Mouse (Mus musculus) spleen, postnatal 4 days (tissue): ENCODE data around the gene Pik3ca.
A peak's percentile ranks its signal among the peaks of the same experiment; 100 is the strongest.

Experiments used
- DNase-seq, 2 experiments: peaks; one replicate each; pipeline ENCODE4 v3.0.0; 2022; ENCODE audit warnings: low spot score in 2 of 2

Gene Pik3ca

GRCm38 (mm10) chr3:32397461-32398174 lies at the start of gene Pik3ca:
Pik3ca (plus strand) TSS chr3:32397671.
- peak; percentile 66 to 86 for DNase-seq

- DNase-seq = no peak
Measured at GRCm38 (mm10) chr3:32347881-32348280, 49.6 kb upstream of the Pik3ca start.

GRCm38 (mm10) chr3:32361221-32361620 lies 36.2 kb upstream of the Pik3ca start:
- DNase-seq = no peak

- no peak for DNase-seq
Measured at GRCm38 (mm10) chr3:32364195-32364594, 33.3 kb upstream of the Pik3ca start.

- DNase-seq = no peak
Measured at GRCm38 (mm10) chr3:32364841-32365545, 32.5 kb upstream of the Pik3ca start.

- DNase-seq = peak; percentile 77 to 89
Measured at GRCm38 (mm10) chr3:32365546-32366245, 31.8 kb upstream of the Pik3ca start, which contains the start of gene Zmat3. Zmat3 (minus strand) TSS chr3:32366014.

- no peak for DNase-seq
Measured at GRCm38 (mm10) chr3:32366246-32366734, 31.2 kb upstream of the Pik3ca start.

GRCm38 (mm10) chr3:32367516-32367915 lies 30.0 kb upstream of the Pik3ca start:
- DNase-seq = no peak

GRCm38 (mm10) chr3:32371957-32372356 lies 25.5 kb upstream of the Pik3ca start:
- peak; percentile 19 to 61 for DNase-seq

- no peak for DNase-seq
Measured at GRCm38 (mm10) chr3:32372470-32372869, 25.0 kb upstream of the Pik3ca start.

GRCm38 (mm10) chr3:32373236-32373635 lies 24.2 kb upstream of the Pik3ca start:
- no peak for DNase-seq

GRCm38 (mm10) chr3:32379891-32380290 lies 17.6 kb upstream of the Pik3ca start:
- peak in 1 of 2 experiments; percentile 22 for DNase-seq

- DNase-seq = no peak
Measured at GRCm38 (mm10) chr3:32381556-32381955, 15.9 kb upstream of the Pik3ca start.

- no peak for DNase-seq
Measured at GRCm38 (mm10) chr3:32392841-32393240, 4.6 kb upstream of the Pik3ca start.

- no peak for DNase-seq
Measured at GRCm38 (mm10) chr3:32393986-32394385, 3.5 kb upstream of the Pik3ca start.

- DNase-seq = peak; percentile 30 to 76
Measured at GRCm38 (mm10) chr3:32395771-32396551, 1.5 kb upstream of the Pik3ca start.

- peak; percentile 94 to 96 for DNase-seq
Measured at GRCm38 (mm10) chr3:32396794-32397460, 544 bp upstream of the Pik3ca start.

GRCm38 (mm10) chr3:32398175-32398538 lies 686 bp downstream of the Pik3ca start:
- no peak for DNase-seq

- DNase-seq = no peak
Measured at GRCm38 (mm10) chr3:32398623-32399022, 1.2 kb downstream of the Pik3ca start.

GRCm38 (mm10) chr3:32399381-32399780 lies 1.9 kb downstream of the Pik3ca start:
- DNase-seq = no peak

- DNase-seq = no peak
Measured at GRCm38 (mm10) chr3:32399931-32400330, 2.5 kb downstream of the Pik3ca start.
